In genomic region chr2:19540906-19541305, GRCm38 (mm10) we compare ENCODE assay signal across 27 mouse cellular contexts. TPM values are rescaled to one million over a fixed set of nuclear protein-coding genes. Genes with fewer than 3 reads are reported as not detected.
"Had no signal": no experiment of that assay in that cellular context is flagged by ENCODE, and none has a peak within 500 bp of the region (broad histone marks: within the 10 kb centered on the region; RNA-seq: fewer than 3 reads in every experiment).

No protein-coding gene starts in this region.

- DNase-seq: kidney, adult 18-20 months; kidney, adult 9 months; kidney, postnatal 14 days; liver; lung, adult 18-20 months; lung, postnatal 10 days; lung, postnatal 36 days; right cerebral cortex, postnatal 4 days; thymus, adult 2 months; thymus, postnatal 36 days had no signal

- H3K4me1 ChIP-seq: limb, embryonic 10.5 days; limb, embryonic 13.5 days; liver, embryonic 12.5 days; liver, embryonic 15.5 days; lung, embryonic 15.5 days; megakaryocyte, embryonic 14.5 days; midbrain, embryonic 10.5 days; midbrain, embryonic 13.5 days; neural tube, embryonic 13.5 days had no signal

- H3K27ac ChIP-seq: layer of hippocampus, adult 2 months; limb, embryonic 10.5 days; limb, embryonic 13.5 days; liver, embryonic 12.5 days; liver, embryonic 15.5 days; lung, embryonic 15.5 days; midbrain, embryonic 10.5 days; midbrain, embryonic 13.5 days; neural tube, embryonic 13.5 days; stomach, postnatal 0 days had no signal

- ATAC-seq: liver, embryonic 12.5 days; midbrain, embryonic 13.5 days; midbrain, embryonic 16.5 days had no signal

- H3K4me3 ChIP-seq: layer of hippocampus, adult 2 months; limb, embryonic 10.5 days; limb, embryonic 13.5 days; liver, embryonic 12.5 days; liver, embryonic 15.5 days; lung, embryonic 15.5 days; megakaryocyte, embryonic 14.5 days; midbrain, embryonic 10.5 days; midbrain, embryonic 13.5 days; myocyte; neural tube, embryonic 13.5 days had no signal

RNA-seq across cellular contexts. Expression of gene 4921504E06Rik, which starts 12.8 kb away (rescaled TPM):
- polyA plus RNA-seq: kidney, embryonic 16.5 days; large intestine, adult 2 months; limb, embryonic 10.5 days; limb, embryonic 13.5 days; liver, embryonic 12.5 days; liver, embryonic 15.5 days; lung, embryonic 15.5 days; midbrain, embryonic 10.5 days; midbrain, embryonic 13.5 days; midbrain, embryonic 16.5 days; myocyte; neural tube, embryonic 13.5 days; stomach, embryonic 14.5 days; stomach, postnatal 0 days; thymus, adult 2 months; urinary bladder, adult 2 months had no signal
